12 mouse cellular contexts compared by ENCODE assay signal in genomic region chr5:52119822-52120221, GRCm38 (mm10).
A peak's percentile ranks its signal among the peaks of the same experiment; 100 is the strongest.
DNase-seq lines count a peak whose midpoint lies in the region; ATAC-seq and TF ChIP-seq lines count a peak whose summit lies in the region.
"Had no signal": no experiment of that assay in that cellular context is flagged by ENCODE, and none has a peak within 500 bp of the region (broad histone marks: within the 10 kb centered on the region; RNA-seq: fewer than 3 reads in every experiment).

No protein-coding gene starts in this region.

- no peak for DNase-seq in hindbrain, postnatal 0 days (ENCODE audit: low spot score)
- peak; percentile 16 for DNase-seq in midbrain, postnatal 0 days (ENCODE audit: low spot score)
- DNase-seq in midbrain, embryonic 11.5 days (ENCODE audit: low spot score, missing footprints): no peak
- DNase-seq in brain, embryonic 14.5 days (ENCODE audit: low read depth): no peak
- DNase-seq: adrenal gland, postnatal 14 days; cerebellum, adult 8-10 months; thymus, postnatal 25 days had no signal

- TF ChIP-seq POLR2A in brain, embryonic 14.5 days (IDR thresholded peaks at IDR 0.05; ENCODE audit: borderline replicate concordance, extremely low read depth, insufficient read depth, insufficient read length, poor library complexity, severe bottlenecking): no peak

- H3K9me3 ChIP-seq in hindbrain, postnatal 0 days (ENCODE audit: low read length): no peaks in the 10 kb centered on the region
- H3K9me3 ChIP-seq in hindbrain, embryonic 13.5 days: no peaks in the 10 kb centered on the region
- H3K9me3 ChIP-seq in midbrain, postnatal 0 days (ENCODE audit: low read length): no peaks in the 10 kb centered on the region
- no peaks in the 10 kb centered on the region for H3K9me3 ChIP-seq in midbrain, embryonic 11.5 days (ENCODE audit: control insufficient read depth, low read length)
- H3K9me3 ChIP-seq in hindbrain, embryonic 16.5 days (ENCODE audit: control insufficient read depth, low read length): no peaks in the 10 kb centered on the region
- H3K9me3 ChIP-seq: limb, embryonic 13.5 days had no signal

- no peaks in the 10 kb centered on the region for H3K36me3 ChIP-seq in hindbrain, postnatal 0 days (ENCODE audit: insufficient read depth, low read length)
- no peaks in the 10 kb centered on the region for H3K36me3 ChIP-seq in hindbrain, embryonic 13.5 days
- no peaks in the 10 kb centered on the region for H3K36me3 ChIP-seq in midbrain, postnatal 0 days (ENCODE audit: insufficient read depth, low read length)
- no peaks in the 10 kb centered on the region for H3K36me3 ChIP-seq in midbrain, embryonic 11.5 days (ENCODE audit: control insufficient read depth, insufficient read depth, low read length)
- H3K36me3 ChIP-seq in hindbrain, embryonic 16.5 days (ENCODE audit: control insufficient read depth, insufficient read depth, low read length): no peaks in the 10 kb centered on the region
- H3K36me3 ChIP-seq: limb, embryonic 13.5 days had no signal

- WGBS in hindbrain, postnatal 0 days: 68% methylated on average over 2 of the region's 2 CpGs
- 74% methylated on average over 2 of the region's 2 CpGs for WGBS in hindbrain, embryonic 13.5 days
- WGBS in midbrain, postnatal 0 days: 68% methylated on average over 2 of the region's 2 CpGs
- WGBS in midbrain, embryonic 11.5 days: 53% methylated on average over 2 of the region's 2 CpGs
- 58% methylated on average over 2 of the region's 2 CpGs for WGBS in hindbrain, embryonic 16.5 days

- no peak overlapping the region for H3K4me3 ChIP-seq in hindbrain, postnatal 0 days (ENCODE audit: low read length)
- H3K4me3 ChIP-seq in hindbrain, embryonic 13.5 days: no peak overlapping the region
- no peak overlapping the region for H3K4me3 ChIP-seq in midbrain, postnatal 0 days (ENCODE audit: low read depth, low read length)
- H3K4me3 ChIP-seq in midbrain, embryonic 11.5 days (ENCODE audit: low read depth, low read length): no peak overlapping the region
- H3K4me3 ChIP-seq in hindbrain, embryonic 16.5 days (ENCODE audit: low read length): no peak overlapping the region
- H3K4me3 ChIP-seq: limb, embryonic 13.5 days; myocyte had no signal

- H3K27ac ChIP-seq in hindbrain, postnatal 0 days: no peak overlapping the region
- H3K27ac ChIP-seq in hindbrain, embryonic 13.5 days: no peak overlapping the region
- no peak overlapping the region for H3K27ac ChIP-seq in midbrain, postnatal 0 days (ENCODE audit: low read depth, low read length)
- no peak overlapping the region for H3K27ac ChIP-seq in midbrain, embryonic 11.5 days (ENCODE audit: low read depth, low read length)
- no peak overlapping the region for H3K27ac ChIP-seq in hindbrain, embryonic 16.5 days (ENCODE audit: low read depth, low read length)
- H3K27ac ChIP-seq: limb, embryonic 13.5 days had no signal

- TF ChIP-seq CTCF in hindbrain, postnatal 0 days (IDR thresholded peaks at IDR 0.05; ENCODE audit: low read depth): peak; percentile 47
- peak; percentile 45 for TF ChIP-seq CTCF in midbrain, postnatal 0 days (IDR thresholded peaks at IDR 0.05)
- TF ChIP-seq CTCF in brain, embryonic 14.5 days (IDR thresholded peaks at IDR 0.05; ENCODE audit: borderline replicate concordance, extremely low read depth, insufficient read depth, insufficient read length): peak; percentile 31; the same call in 1 of the 2 replicates

- no peak overlapping the region for H3K9ac ChIP-seq in hindbrain, postnatal 0 days (replicated peaks; ENCODE audit: low read length)
- H3K9ac ChIP-seq in hindbrain, embryonic 13.5 days: no peak overlapping the region
- no peak overlapping the region for H3K9ac ChIP-seq in midbrain, postnatal 0 days (replicated peaks; ENCODE audit: low read length, poor library complexity, severe bottlenecking)
- H3K9ac ChIP-seq in midbrain, embryonic 11.5 days (ENCODE audit: low read length): no peak overlapping the region
- H3K9ac ChIP-seq in hindbrain, embryonic 16.5 days (ENCODE audit: low read depth, low read length): no peak overlapping the region
- H3K9ac ChIP-seq: limb, embryonic 13.5 days had no signal

- H3K27me3 ChIP-seq in hindbrain, postnatal 0 days (ENCODE audit: insufficient read depth, low read length): no peaks in the 10 kb centered on the region
- peaks cover 17% of the 10 kb centered on the region for H3K27me3 ChIP-seq in hindbrain, embryonic 13.5 days
- 0 out of 2 replicates have a peak, but pooled peaks cover 5% of the 10 kb centered on the region for H3K27me3 ChIP-seq in midbrain, postnatal 0 days (ENCODE audit: insufficient read depth, low read length)
- peaks cover 4% of the 10 kb centered on the region for H3K27me3 ChIP-seq in midbrain, embryonic 11.5 days (ENCODE audit: control insufficient read depth, insufficient read depth, low read length)
- peaks cover 2% of the 10 kb centered on the region; the same call in 1 of the 2 replicates for H3K27me3 ChIP-seq in hindbrain, embryonic 16.5 days (replicated peaks; ENCODE audit: control insufficient read depth, insufficient read depth, low read length)

- no peak overlapping the region for H3K4me2 ChIP-seq in hindbrain, postnatal 0 days (ENCODE audit: low read depth, low read length)
- no peak overlapping the region for H3K4me2 ChIP-seq in hindbrain, embryonic 13.5 days
- no peak overlapping the region for H3K4me2 ChIP-seq in midbrain, postnatal 0 days (ENCODE audit: low read depth, low read length, poor library complexity, severe bottlenecking)
- H3K4me2 ChIP-seq in midbrain, embryonic 11.5 days: no peak overlapping the region
- H3K4me2 ChIP-seq in hindbrain, embryonic 16.5 days (ENCODE audit: low read length): no peak overlapping the region
- H3K4me2 ChIP-seq: limb, embryonic 13.5 days had no signal

- ATAC-seq in hindbrain, postnatal 0 days: no peak
- no peak for ATAC-seq in hindbrain, embryonic 13.5 days (ENCODE audit: low FRiP score)
- no peak for ATAC-seq in midbrain, postnatal 0 days (ENCODE audit: low FRiP score)
- no peak for ATAC-seq in midbrain, embryonic 11.5 days (ENCODE audit: low FRiP score)
- ATAC-seq in activated CD4-positive, CD25-positive, alpha-beta regulatory T cell, adult 4 months: no peak
- no peak for ATAC-seq in hindbrain, embryonic 16.5 days

- H3K4me1 ChIP-seq in hindbrain, postnatal 0 days (ENCODE audit: insufficient read depth, low read length): 0 out of 2 replicates have a peak, but pooled peaks cover 1% of the 10 kb centered on the region
- H3K4me1 ChIP-seq in hindbrain, embryonic 13.5 days (replicated peaks): peaks cover 10% of the 10 kb centered on the region
- no peaks in the 10 kb centered on the region for H3K4me1 ChIP-seq in midbrain, postnatal 0 days (ENCODE audit: insufficient read depth, low read length)
- H3K4me1 ChIP-seq in midbrain, embryonic 11.5 days (ENCODE audit: control insufficient read depth, insufficient read depth, low read length): peaks cover 1% of the 10 kb centered on the region
- H3K4me1 ChIP-seq in hindbrain, embryonic 16.5 days (ENCODE audit: control insufficient read depth, insufficient read depth, low read depth, low read length): peaks cover 9% of the 10 kb centered on the region
